Mouse (Mus musculus) neutrophil, adult 59 days (primary cell): Measurements from ENCODE around the gene Ehbp1l1. TPM values are rescaled to one million over a fixed set of nuclear protein-coding genes. Genes with fewer than 3 reads are reported as not detected.

Experiments
- total RNA-seq, 2 experiments: library from RNA; stranded (reverse); gene quantifications; 1 replicate in 1 of 2; 2 replicates in 1 of 2; pipeline ENCODE4 v1.2.4; 2023

Gene Ehbp1l1
- total RNA-seq: 100 to 1,000 TPM; 150 to 158 TPM

DNA sequence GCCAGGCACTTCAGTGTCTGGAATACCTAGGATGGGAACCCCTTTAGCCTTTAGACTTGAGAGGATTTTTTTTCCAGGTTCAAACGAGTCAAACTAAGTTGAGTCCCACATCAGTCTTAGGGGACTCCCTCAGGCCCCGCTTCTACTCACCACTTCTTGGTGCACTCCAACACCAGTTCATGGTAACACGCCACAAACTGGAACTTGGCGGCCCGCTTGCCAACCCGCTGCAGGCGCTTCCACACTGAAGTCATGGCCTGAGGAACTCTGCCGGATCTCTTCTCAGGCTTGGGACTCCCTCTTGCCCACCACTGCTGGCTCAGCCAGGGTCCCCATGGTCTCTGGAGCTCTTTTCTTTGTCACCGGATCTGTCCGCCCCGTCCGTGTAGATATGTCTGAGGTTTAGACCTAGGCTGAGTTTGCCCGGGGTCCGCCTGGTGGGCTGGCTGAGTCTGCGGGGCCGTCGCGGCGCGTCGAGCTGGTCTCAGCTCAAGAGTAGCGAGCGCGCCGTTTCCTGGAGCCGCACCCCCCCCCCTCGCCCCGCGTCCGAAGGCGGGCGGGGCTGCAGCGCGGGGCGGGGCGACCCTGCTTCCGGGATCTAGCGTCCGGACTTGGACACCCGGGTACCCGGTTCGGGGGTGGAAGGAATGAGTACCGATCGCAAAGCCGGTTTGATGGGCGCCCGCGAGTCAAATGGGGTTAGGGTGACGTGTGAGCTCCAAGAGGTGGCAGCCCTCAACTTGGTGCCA lies at the start of gene Ehbp1l1:
Gene Ehbp1l1, minus strand, starts transcription at position 551 of the 749 bp plus-strand sequence.

GRCm38 (mm10) chr19:5770925-5771860 lies 45.1 kb upstream of the Ehbp1l1 start, which contains the start of gene Scyl1:
Gene Scyl1 (minus strand): TSS chr19:5771419.

DNA sequence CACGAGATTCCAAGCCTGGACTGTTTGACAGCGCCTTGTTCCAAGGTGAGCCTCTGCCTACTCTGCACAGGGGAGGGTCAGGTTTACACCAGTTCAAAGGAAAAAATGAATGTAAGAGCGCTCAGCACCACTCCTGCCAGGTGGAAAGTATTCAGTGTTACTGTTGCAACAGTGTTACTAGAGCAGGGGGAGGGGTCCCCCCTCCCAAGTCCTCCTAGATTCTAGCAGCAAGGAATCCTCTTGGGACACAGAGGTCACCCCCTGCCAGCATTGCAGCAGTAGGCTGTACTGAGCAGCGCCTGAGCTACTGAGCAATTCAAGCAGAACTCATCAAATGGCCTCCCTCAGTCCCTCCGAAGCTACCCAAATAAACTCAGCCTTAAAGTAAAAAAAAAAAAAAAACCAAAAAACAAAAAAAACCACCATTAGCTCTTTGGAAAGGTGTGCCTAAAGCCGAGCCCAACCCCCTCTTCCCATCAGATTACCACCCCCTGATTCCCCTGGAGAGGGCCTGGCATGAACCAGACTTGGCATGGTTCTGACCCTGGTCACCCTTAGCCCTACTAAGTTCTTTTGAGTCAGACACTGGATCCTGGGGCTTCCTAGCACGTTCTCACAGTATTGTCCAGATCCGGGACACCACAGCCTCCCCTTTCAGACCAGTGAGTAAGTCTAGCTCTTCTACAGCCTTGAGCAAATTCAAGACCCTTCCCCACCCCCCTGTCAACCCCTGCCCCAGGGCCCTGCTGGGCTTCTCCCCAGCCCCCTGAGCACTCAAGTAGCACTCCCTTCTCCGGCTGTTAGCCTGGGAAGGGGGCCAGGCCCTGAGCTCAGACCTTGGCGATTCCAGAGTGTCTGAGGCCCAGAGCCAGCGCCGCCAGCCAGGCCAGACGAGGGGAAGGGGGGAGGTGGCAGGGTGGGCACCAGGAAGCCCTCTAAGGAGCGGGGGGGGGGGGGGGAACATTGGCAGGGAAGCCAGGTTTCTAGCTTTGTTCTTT lies 14.5 kb upstream of the Ehbp1l1 start, which contains the start of gene Ltbp3:
Gene Ltbp3, plus strand, starts transcription at position 585 of the 998 bp plus-strand sequence.

DNA sequence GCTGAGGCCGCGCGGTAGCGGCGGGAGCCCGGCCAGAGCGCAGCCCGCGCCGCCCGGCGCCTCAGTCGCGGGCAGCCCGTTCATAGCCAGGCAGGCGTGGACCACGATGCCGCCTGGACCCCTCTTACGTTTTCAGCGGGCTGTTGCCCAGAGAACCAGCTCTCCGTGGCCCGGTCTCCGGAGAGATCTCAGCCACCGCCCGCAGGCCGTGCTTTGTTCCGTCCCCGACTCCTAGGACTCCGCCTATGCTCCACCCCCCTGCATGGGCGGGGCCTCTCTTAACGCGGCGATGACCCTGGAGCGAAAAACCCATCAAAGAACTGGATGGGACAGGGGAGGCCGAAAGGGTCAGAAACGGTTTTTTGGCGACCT lies 3.3 kb upstream of the Ehbp1l1 start, which contains the start of gene Fam89b:
Gene Fam89b, minus strand, starts transcription at position 210 of the 372 bp plus-strand sequence.

GRCm38 (mm10) chr19:5704163-5704800 lies 21.8 kb downstream of the Ehbp1l1 start, which contains the start of gene Kcnk7:
Gene Kcnk7 (plus strand): TSS chr19:5704367.

DNA sequence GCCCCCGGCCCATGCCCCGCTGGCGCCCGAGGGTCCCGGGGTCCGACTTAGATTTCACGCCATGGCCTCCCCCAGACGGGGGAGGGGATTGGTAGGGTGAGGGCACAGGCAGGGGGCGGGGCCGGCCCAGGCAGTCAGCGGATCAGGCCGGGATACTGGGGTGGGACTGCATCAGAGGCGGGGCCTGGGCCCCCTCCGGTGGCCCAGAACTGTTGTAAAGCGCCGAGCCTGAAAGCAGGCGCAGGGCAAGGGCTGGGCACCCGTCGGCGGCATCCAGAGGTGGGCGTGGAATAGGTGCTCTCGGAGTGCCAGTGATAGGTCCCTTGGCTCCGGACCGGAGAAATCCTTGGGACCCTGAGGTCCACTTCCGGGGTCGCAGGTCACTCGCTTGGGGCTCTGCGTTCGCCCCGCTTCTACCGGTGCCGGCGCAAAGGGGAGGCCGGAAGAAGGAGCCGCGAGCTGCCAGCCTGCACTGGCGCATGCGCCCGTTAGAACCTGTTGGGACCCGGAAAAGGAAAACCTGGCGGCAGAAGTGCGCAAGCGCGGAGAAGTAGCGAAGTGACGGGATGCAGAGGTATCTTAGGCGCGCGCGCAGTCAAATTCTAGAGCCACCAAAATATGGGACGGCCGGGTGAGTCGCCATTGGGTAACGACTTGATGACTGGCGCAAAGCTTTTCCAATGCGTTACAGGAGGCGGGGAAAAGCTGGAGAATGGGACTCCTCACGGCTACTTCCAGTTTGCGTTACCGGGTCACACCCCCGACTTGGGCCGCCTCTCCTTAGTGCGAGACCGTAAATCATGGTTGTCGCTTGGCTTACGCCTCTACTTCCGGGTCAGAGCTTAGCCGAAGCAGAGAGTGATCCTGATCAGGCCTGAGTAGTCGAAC lies 37.7 kb downstream of the Ehbp1l1 start, which contains the start of the genes Map3k11 and Pcnx3:
Gene Map3k11, plus strand, starts transcription at position 543 of the 888 bp plus-strand sequence.
Gene Pcnx3, minus strand, starts transcription at position 709 of the 888 bp plus-strand sequence.

GRCm38 (mm10) chr19:5662981-5663913 lies 62.9 kb downstream of the Ehbp1l1 start, which contains the start of gene Sipa1:
Gene Sipa1 (minus strand): TSS chr19:5663707.

Other genes with a start within 250 kb of the Ehbp1l1 start
- 10 to 100 TPM; 19.9 to 20.9 TPM for gene Mus81, start 237.9 kb downstream of the Ehbp1l1 start, total RNA-seq
- gene Cfl1, start 235.9 kb downstream of the Ehbp1l1 start, total RNA-seq: 1,000 to 10,000 TPM; 1,662 to 1,728 TPM
- gene 1700020D05Rik, start 222.5 kb downstream of the Ehbp1l1 start, total RNA-seq: 1 to 10 TPM in 1 of 2 experiments, under 1 TPM in 1; 0.88 to 1.6 TPM
- 1 to 10 TPM; 3.6 to 4.3 TPM for gene Snx32, start 215.8 kb downstream of the Ehbp1l1 start, total RNA-seq
- gene Ovol1, start 165.7 kb downstream of the Ehbp1l1 start, total RNA-seq: under 1 TPM in 1 of 2 experiments, not detected in 1; 0.13 TPM
- gene Ap5b1, start 158.3 kb downstream of the Ehbp1l1 start, total RNA-seq: 10 to 100 TPM; 69.1 to 69.3 TPM
- 100 to 1,000 TPM; 158 to 174 TPM for gene Rnaseh2c, start 124.4 kb downstream of the Ehbp1l1 start, total RNA-seq
- 10 to 100 TPM; 81.3 to 83.8 TPM for gene Kat5, start 116.1 kb downstream of the Ehbp1l1 start, total RNA-seq
- 10 to 100 TPM; 73.0 to 88.9 TPM for gene Rela, start 88.8 kb downstream of the Ehbp1l1 start, total RNA-seq
- 100 to 1,000 TPM; 212 to 218 TPM for gene Sipa1, start 62.6 kb downstream of the Ehbp1l1 start, total RNA-seq
- 10 to 100 TPM; 86.5 to 87.3 TPM for gene Map3k11, start 37.6 kb downstream of the Ehbp1l1 start, total RNA-seq
- 10 to 100 TPM; 68.8 to 83.2 TPM for gene Pcnx3, start 37.4 kb downstream of the Ehbp1l1 start, total RNA-seq
- gene Kcnk7, start 21.9 kb downstream of the Ehbp1l1 start, total RNA-seq: not detected
- 10 to 100 TPM; 57.9 to 58.5 TPM for gene Fam89b, start 3.3 kb upstream of the Ehbp1l1 start, total RNA-seq
- gene Ltbp3, start 14.6 kb upstream of the Ehbp1l1 start, total RNA-seq: 1 to 10 TPM in 1 of 2 experiments, under 1 TPM in 1; 0.58 to 1.4 TPM
- gene Scyl1, start 45.1 kb upstream of the Ehbp1l1 start, total RNA-seq: 10 to 100 TPM; 53.8 to 62.1 TPM
- gene Frmd8, start 149.0 kb upstream of the Ehbp1l1 start, total RNA-seq: 10 to 100 TPM; 56.7 to 60.3 TPM
- gene Slc25a45, start 151.5 kb upstream of the Ehbp1l1 start, total RNA-seq: 10 to 100 TPM; 54.1 to 58.0 TPM
- gene Tigd3, start 167.8 kb upstream of the Ehbp1l1 start, total RNA-seq: 1 to 10 TPM; 1.6 to 2.0 TPM
- gene Dpf2, start 186.7 kb upstream of the Ehbp1l1 start, total RNA-seq: 100 to 1,000 TPM; 109 to 122 TPM
- gene Cdc42ep2, start 198.5 kb upstream of the Ehbp1l1 start, total RNA-seq: 1 to 10 TPM; 4.5 to 5.0 TPM
- 10 to 100 TPM; 30.9 to 35.0 TPM for gene Pola2, start 237.9 kb upstream of the Ehbp1l1 start, total RNA-seq